Mouse (Mus musculus): ENCODE measurements around the gene Foxa3.

GRCm38 (mm10) chr7:19023357-19023814 lies at the start of gene Foxa3:
- TF ChIP-seq POLR2A (IDR thresholded peaks at IDR 0.05; ENCODE audit: extremely low read depth, insufficient read depth, low read length), result peak; percentile 98
- peak; percentile 70 for TF ChIP-seq CTCF (IDR thresholded peaks at IDR 0.05; ENCODE audit: low read depth, low read length)
